Mouse (Mus musculus) midbrain, embryonic 10.5 days (tissue): ENCODE results near the gene Nsmf. TPM values are rescaled to one million over a fixed set of nuclear protein-coding genes. Genes with fewer than 3 reads are reported as not detected.
A peak's percentile ranks its signal among the peaks of the same experiment; 100 is the strongest.

Experiments used
- DNase-seq: peaks from one replicate; pipeline ENCODE4 v3.0.0-alpha.2; 2017; ENCODE audit warnings: low spot score
- H3K27ac ChIP-seq: fragments of 300-500 bp; sonication (generic); replicated peaks from 2 replicates; pipeline ENCODE4 v1.5.1; 2016; ENCODE audit warnings: mild to moderate bottlenecking
- H3K27me3 ChIP-seq: fragments of 300-500 bp; sonication (generic); 2 replicates; pipeline ENCODE4 v1.6.1; 2016; ENCODE audit warnings: low read depth, mild to moderate bottlenecking; ENCODE audit not compliant: poor library complexity, severe bottlenecking
- H3K36me3 ChIP-seq: fragments of 300-500 bp; sonication (generic); 2 replicates; pipeline ENCODE4 v1.6.1; 2016; ENCODE audit warnings: mild to moderate bottlenecking, moderate library complexity
- H3K4me1 ChIP-seq: fragments of 300-500 bp; sonication (generic); 2 replicates; pipeline ENCODE4 v1.6.1; 2016
- H3K4me3 ChIP-seq: fragments of 300-500 bp; sonication (generic); 2 replicates; pipeline ENCODE4 v1.5.1; 2016; ENCODE audit warnings: mild to moderate bottlenecking, moderate library complexity
- H3K9me3 ChIP-seq: fragments of 300-500 bp; sonication (generic); replicated peaks from 2 replicates; pipeline ENCODE4 v1.6.1; 2016; ENCODE audit warnings: mild to moderate bottlenecking
- WGBS: fragments of 180-500 bp; shearing (Covaris S2); methylation state at CpG from one replicate; pipeline ENCODE4 v1.1.7; 2016; 5-methylcytosine and 5-hydroxymethylcytosine counted together
- polyA plus RNA-seq: library from polyadenylated mRNA; unstranded; fragments of >200 nt; fragmentation: Nextera tagmentation; extraction: Ambion mirVana; gene quantifications from 2 replicates; pipeline ENCODE4 v1.2.1, GENCODE M21; 2016

Nsmf gene
- polyA plus RNA-seq, 1 experiment from 2014 or later, result 66.4 TPM

- DNase-seq, result no peak
- H3K27me3 ChIP-seq, result no peaks in the 10 kb centered on the region
- peaks cover 45% of the 10 kb centered on the region for H3K36me3 ChIP-seq
- WGBS, result 93% methylated on average over 5 of the region's 5 CpGs
- H3K4me1 ChIP-seq, result no peaks in the 10 kb centered on the region
- no peaks in the 10 kb centered on the region for H3K9me3 ChIP-seq
- no peak overlapping the region for H3K27ac ChIP-seq
- H3K4me3 ChIP-seq, result no peak overlapping the region
Measured at GRCm38 (mm10) chr2:25063523-25063922, 9.4 kb downstream of the Nsmf start.

GRCm38 (mm10) chr2:25064285-25064684 is 10.1 kb downstream of the Nsmf start:
- 95% methylated on average over 1 of the region's 1 CpGs for WGBS
- H3K27ac ChIP-seq, result no peak overlapping the region
- no peaks in the 10 kb centered on the region for H3K4me1 ChIP-seq
- no peaks in the 10 kb centered on the region for H3K9me3 ChIP-seq
- no peaks in the 10 kb centered on the region for H3K27me3 ChIP-seq
- no peak overlapping the region for H3K4me3 ChIP-seq
- H3K36me3 ChIP-seq, result peaks cover 41% of the 10 kb centered on the region
- no peak for DNase-seq

- no peak for DNase-seq
- Histone ChIP-seq H3K4me1 (no peaks in the 10 kb centered on the region), H3K27ac (no peak overlapping the region), H3K4me3 (no peak overlapping the region), H3K9me3 (no peaks in the 10 kb centered on the region), H3K27me3 (no peaks in the 10 kb centered on the region), H3K36me3 (peaks cover 28% of the 10 kb centered on the region)
Measured at GRCm38 (mm10) chr2:25065537-25065936, 11.4 kb downstream of the Nsmf start.

- no peak for DNase-seq
- H3K36me3 ChIP-seq, result peaks cover 18% of the 10 kb centered on the region
- H3K9me3 ChIP-seq, result no peaks in the 10 kb centered on the region
- H3K27ac ChIP-seq, result no peak overlapping the region
- 79% methylated on average over 4 of the region's 4 CpGs for WGBS
- no peaks in the 10 kb centered on the region for H3K4me1 ChIP-seq
- no peaks in the 10 kb centered on the region for H3K27me3 ChIP-seq
- no peak overlapping the region for H3K4me3 ChIP-seq
Measured at GRCm38 (mm10) chr2:25066552-25066951, 12.4 kb downstream of the Nsmf start.

- WGBS, result 79% methylated on average over 4 of the region's 4 CpGs
- no peaks in the 10 kb centered on the region for H3K36me3 ChIP-seq
- H3K27ac ChIP-seq, result no peak overlapping the region
- no peaks in the 10 kb centered on the region for H3K9me3 ChIP-seq
- H3K27me3 ChIP-seq, result no peaks in the 10 kb centered on the region
- H3K4me1 ChIP-seq, result no peaks in the 10 kb centered on the region
- no peak overlapping the region for H3K4me3 ChIP-seq
- DNase-seq, result no peak
Measured at GRCm38 (mm10) chr2:25069537-25069936, 15.4 kb downstream of the Nsmf start.

GRCm38 (mm10) chr2:25072398-25072797 is 18.2 kb downstream of the Nsmf start:
- WGBS, result 90% methylated on average over 4 of the region's 4 CpGs
- DNase-seq, result no peak
- no peak overlapping the region for H3K27ac ChIP-seq
- no peaks in the 10 kb centered on the region for H3K27me3 ChIP-seq
- H3K9me3 ChIP-seq, result no peaks in the 10 kb centered on the region
- H3K36me3 ChIP-seq, result no peaks in the 10 kb centered on the region
- no peaks in the 10 kb centered on the region; the same call in 1 of the 2 replicates for H3K4me1 ChIP-seq
- H3K4me3 ChIP-seq, result no peak overlapping the region

- no peaks in the 10 kb centered on the region; the same call in 1 of the 2 replicates for H3K4me1 ChIP-seq
- WGBS, result 66% methylated on average over 4 of the region's 4 CpGs
- H3K27me3 ChIP-seq, result no peaks in the 10 kb centered on the region
- no peaks in the 10 kb centered on the region for H3K36me3 ChIP-seq
- H3K4me3 ChIP-seq, result no peak overlapping the region
- DNase-seq, result no peak
- H3K9me3 ChIP-seq, result no peaks in the 10 kb centered on the region
- H3K27ac ChIP-seq, result no peak overlapping the region
Measured at GRCm38 (mm10) chr2:25075506-25075905, 21.4 kb downstream of the Nsmf start.

GRCm38 (mm10) chr2:25078967-25079366 is 24.8 kb downstream of the Nsmf start:
- no peaks in the 10 kb centered on the region for H3K27me3 ChIP-seq
- no peaks in the 10 kb centered on the region; the same call in 1 of the 2 replicates for H3K4me1 ChIP-seq
- no peaks in the 10 kb centered on the region for H3K9me3 ChIP-seq
- H3K27ac ChIP-seq, result no peak overlapping the region
- H3K4me3 ChIP-seq, result no peak overlapping the region
- no peak for DNase-seq
- H3K36me3 ChIP-seq, result no peaks in the 10 kb centered on the region
- 100% methylated on average over 1 of the region's 1 CpGs for WGBS

GRCm38 (mm10) chr2:25080076-25080475 is 25.9 kb downstream of the Nsmf start, which contains the start of gene Entpd8:
TSS of gene Entpd8 (plus strand) at chr2:25080304.
- 69% methylated on average over 5 of the region's 5 CpGs for WGBS
- Histone ChIP-seq H3K4me1 (no peaks in the 10 kb centered on the region; the same call in 1 of the 2 replicates), H3K9me3 (no peaks in the 10 kb centered on the region), H3K27me3 (no peaks in the 10 kb centered on the region), H3K36me3 (no peaks in the 10 kb centered on the region), H3K4me3 (no peak within 1 kb of the TSS), H3K27ac (no peak within 1 kb of the TSS)
- no peak for DNase-seq

- Histone ChIP-seq H3K4me3 (no peak overlapping the region), H3K27ac (no peak overlapping the region), H3K9me3 (no peaks in the 10 kb centered on the region), H3K4me1 (no peaks in the 10 kb centered on the region), H3K36me3 (no peaks in the 10 kb centered on the region), H3K27me3 (no peaks in the 10 kb centered on the region)
- WGBS, result 82% methylated on average over 4 of the region's 4 CpGs
- no peak for DNase-seq
Measured at GRCm38 (mm10) chr2:25083697-25084096, 29.5 kb downstream of the Nsmf start.

GRCm38 (mm10) chr2:25085571-25085970 is 31.4 kb downstream of the Nsmf start:
- H3K27me3 ChIP-seq, result no peaks in the 10 kb centered on the region
- H3K36me3 ChIP-seq, result no peaks in the 10 kb centered on the region
- 94% methylated on average over 5 of the region's 5 CpGs for WGBS
- no peak overlapping the region for H3K27ac ChIP-seq
- no peaks in the 10 kb centered on the region for H3K9me3 ChIP-seq
- H3K4me3 ChIP-seq, result no peak overlapping the region
- H3K4me1 ChIP-seq, result no peaks in the 10 kb centered on the region
- DNase-seq, result no peak

- Histone ChIP-seq H3K27ac (no peak overlapping the region), H3K9me3 (no peaks in the 10 kb centered on the region), H3K4me3 (no peak overlapping the region), H3K4me1 (no peaks in the 10 kb centered on the region), H3K36me3 (no peaks in the 10 kb centered on the region), H3K27me3 (peaks cover 13% of the 10 kb centered on the region)
- WGBS, result 100% methylated on average over 2 of the region's 2 CpGs
- DNase-seq, result no peak
Measured at GRCm38 (mm10) chr2:25087842-25088241, 33.7 kb downstream of the Nsmf start.

GRCm38 (mm10) chr2:25088636-25089035 is 34.5 kb downstream of the Nsmf start:
- Histone ChIP-seq H3K9me3 (no peaks in the 10 kb centered on the region), H3K4me3 (no peak overlapping the region), H3K36me3 (no peaks in the 10 kb centered on the region), H3K4me1 (no peaks in the 10 kb centered on the region), H3K27me3 (peaks cover 21% of the 10 kb centered on the region), H3K27ac (no peak overlapping the region)
- no peak for DNase-seq
- 88% methylated on average over 3 of the region's 3 CpGs for WGBS

- Histone ChIP-seq H3K27me3 (peaks cover 52% of the 10 kb centered on the region), H3K4me3 (peak overlapping the region; percentile 33), H3K27ac (no peak overlapping the region; the same call in 1 of the 2 replicates), H3K4me1 (peaks cover 23% of the 10 kb centered on the region), H3K36me3 (no peaks in the 10 kb centered on the region), H3K9me3 (no peaks in the 10 kb centered on the region)
- no peak for DNase-seq
- 49% methylated on average over 17 of the region's 17 CpGs for WGBS
Measured at GRCm38 (mm10) chr2:25094785-25095108, 40.6 kb downstream of the Nsmf start.
